Mouse (Mus musculus): ENCODE measurements around the gene Krtdap. TPM values are rescaled to one million over a fixed set of nuclear protein-coding genes. Genes with fewer than 3 reads are reported as not detected.

Krtdap gene
- polyA plus RNA-seq, 1 experiment from 2014 or later = 557 TPM

DNA sequence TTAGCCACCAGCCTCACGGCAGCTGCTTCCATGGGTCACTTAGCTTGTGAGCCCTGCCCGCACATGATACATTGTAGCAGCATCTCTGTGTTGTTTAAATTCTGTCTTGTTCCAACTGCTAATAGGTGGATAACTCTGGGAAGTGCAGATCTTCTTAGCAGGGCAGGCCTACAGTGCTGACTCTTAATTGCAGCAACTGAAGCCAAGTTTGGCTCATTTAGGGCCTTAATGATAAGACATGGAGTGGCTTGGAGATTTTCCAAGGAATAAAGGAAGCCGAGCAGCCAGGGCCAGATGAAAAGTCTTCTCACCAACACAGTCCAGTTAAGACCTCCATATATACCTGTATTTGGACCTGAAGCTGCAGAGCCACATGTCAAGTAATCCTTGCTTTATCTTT is 52.6 kb downstream of the Krtdap start:
- WGBS = 78% methylated on average over 3 of the region's 3 CpGs
- no peak for ATAC-seq (ENCODE audit: low read depth)

More for the DNA sequence above, 52.6 kb downstream of the Krtdap start:
- Histone ChIP-seq H3K9ac (ENCODE audit: low read depth, low read length) (no peak overlapping the region), H3K27me3 (replicated peaks; ENCODE audit: control insufficient read depth, insufficient read depth, low read length) (no peaks in the 10 kb centered on the region), H3K4me2 (ENCODE audit: low read depth, low read length) (no peak overlapping the region), H3K36me3 (ENCODE audit: control insufficient read depth, insufficient read depth, low read length) (no peaks in the 10 kb centered on the region), H3K27ac (replicated peaks; ENCODE audit: low read depth, low read length) (no peak overlapping the region), H3K9me3 (ENCODE audit: control insufficient read depth, low read length) (no peaks in the 10 kb centered on the region), H3K4me1 (ENCODE audit: control insufficient read depth, insufficient read depth, low read length) (no peaks in the 10 kb centered on the region), H3K4me3 (ENCODE audit: low read depth, low read length) (no peak overlapping the region)
- no peak for DNase-seq (ENCODE audit: low spot score)

Other genes with a start within 250 kb of the Krtdap start
- gene Hspb6, start 235.7 kb upstream of the Krtdap start, polyA plus RNA-seq (2014; fragmentation: Nextera tagmentation; extraction: Ambion mirVana) = 16.8 and 20.4 TPM in 2 replicates
- 8.1 and 9.9 TPM in 2 replicates for gene Proser3, start 235.6 kb upstream of the Krtdap start, polyA plus RNA-seq (2014; fragmentation: Nextera tagmentation; extraction: Ambion mirVana)
- gene Lin37, start 228.1 kb upstream of the Krtdap start, polyA plus RNA-seq (2014; fragmentation: Nextera tagmentation; extraction: Ambion mirVana) = 45.7 and 50.5 TPM in 2 replicates
- gene U2af1l4, start 224.6 kb upstream of the Krtdap start, polyA plus RNA-seq (2014; fragmentation: Nextera tagmentation; extraction: Ambion mirVana) = 85.4 and 88.0 TPM in 2 replicates
- 4.7 and 5.1 TPM in 2 replicates for gene Gm49396, start 224.6 kb upstream of the Krtdap start, polyA plus RNA-seq (2014; fragmentation: Nextera tagmentation; extraction: Ambion mirVana)
- gene Psenen, start 224.3 kb upstream of the Krtdap start, polyA plus RNA-seq (2014; fragmentation: Nextera tagmentation; extraction: Ambion mirVana) = 108 and 113 TPM in 2 replicates
- 2.1 and 2.9 TPM in 2 replicates for gene Igflr1, start 222.5 kb upstream of the Krtdap start, polyA plus RNA-seq (2014; fragmentation: Nextera tagmentation; extraction: Ambion mirVana)
- 11.7 and 13.3 TPM in 2 replicates for gene Kmt2b, start 199.2 kb upstream of the Krtdap start, polyA plus RNA-seq (2014; fragmentation: Nextera tagmentation; extraction: Ambion mirVana)
- 0.26 and 0.45 TPM in 2 replicates for gene Zbtb32, start 189.0 kb upstream of the Krtdap start, polyA plus RNA-seq (2014; fragmentation: Nextera tagmentation; extraction: Ambion mirVana)
- gene Upk1a, start 175.0 kb upstream of the Krtdap start, polyA plus RNA-seq (2014; fragmentation: Nextera tagmentation; extraction: Ambion mirVana) = 0.39 and 0.47 TPM in 2 replicates
- gene Cox6b1, start 161.7 kb upstream of the Krtdap start, polyA plus RNA-seq (2014; fragmentation: Nextera tagmentation; extraction: Ambion mirVana) = 860 and 1,015 TPM in 2 replicates
- not detected in 2 replicates for gene Etv2, start 152.0 kb upstream of the Krtdap start, polyA plus RNA-seq (2014; fragmentation: Nextera tagmentation; extraction: Ambion mirVana)
- 93.1 and 106 TPM in 2 replicates for gene Rbm42, start 137.6 kb upstream of the Krtdap start, polyA plus RNA-seq (2014; fragmentation: Nextera tagmentation; extraction: Ambion mirVana)
- 30.7 and 35.0 TPM in 2 replicates for gene Haus5, start 122.9 kb upstream of the Krtdap start, polyA plus RNA-seq (2014; fragmentation: Nextera tagmentation; extraction: Ambion mirVana)
- gene Pmis2, start 116.3 kb upstream of the Krtdap start, polyA plus RNA-seq (2014; fragmentation: Nextera tagmentation; extraction: Ambion mirVana) = not detected in 2 replicates
- gene 2200002J24Rik, start 89.0 kb upstream of the Krtdap start, polyA plus RNA-seq (2014; fragmentation: Nextera tagmentation; extraction: Ambion mirVana) = 0.37 and 0.46 TPM in 2 replicates
- gene Atp4a, start 75.7 kb upstream of the Krtdap start, polyA plus RNA-seq (2014; fragmentation: Nextera tagmentation; extraction: Ambion mirVana) = 0.32 and 0.54 TPM in 2 replicates
- 212 and 214 TPM in 2 replicates for gene Tmem147, start 58.4 kb upstream of the Krtdap start, polyA plus RNA-seq (2014; fragmentation: Nextera tagmentation; extraction: Ambion mirVana)
- gene Gapdhs, start 44.2 kb upstream of the Krtdap start, polyA plus RNA-seq (2014; fragmentation: Nextera tagmentation; extraction: Ambion mirVana) = 0.33 and 0.38 TPM in 2 replicates
- gene Sbsn, start 36.4 kb upstream of the Krtdap start, polyA plus RNA-seq (2014; fragmentation: Nextera tagmentation; extraction: Ambion mirVana) = 12.4 and 33.7 TPM in 2 replicates
- 123 and 159 TPM in 2 replicates for gene Dmkn, start 24.1 kb upstream of the Krtdap start, polyA plus RNA-seq (2014; fragmentation: Nextera tagmentation; extraction: Ambion mirVana)
- gene Ffar2, start 35.9 kb downstream of the Krtdap start, polyA plus RNA-seq (2014; fragmentation: Nextera tagmentation; extraction: Ambion mirVana) = 0.14 and 0.46 TPM in 2 replicates
- not detected in 2 replicates for gene Ffar3, start 68.3 kb downstream of the Krtdap start, polyA plus RNA-seq (2014; fragmentation: Nextera tagmentation; extraction: Ambion mirVana)
- not detected in 2 replicates for gene Ffar1, start 73.7 kb downstream of the Krtdap start, polyA plus RNA-seq (2014; fragmentation: Nextera tagmentation; extraction: Ambion mirVana)
- gene Cd22, start 92.4 kb downstream of the Krtdap start, polyA plus RNA-seq (2014; fragmentation: Nextera tagmentation; extraction: Ambion mirVana) = 0.22 TPM in 1 of 2 replicates, not detected in the other
- gene Mag, start 127.0 kb downstream of the Krtdap start, polyA plus RNA-seq (2014; fragmentation: Nextera tagmentation; extraction: Ambion mirVana) = 1.3 and 1.4 TPM in 2 replicates
- gene Hamp2, start 136.8 kb downstream of the Krtdap start, polyA plus RNA-seq (2014; fragmentation: Nextera tagmentation; extraction: Ambion mirVana) = 0.97 TPM in 1 of 2 replicates, not detected in the other
- not detected in 2 replicates for gene Hamp, start 156.1 kb downstream of the Krtdap start, polyA plus RNA-seq (2014; fragmentation: Nextera tagmentation; extraction: Ambion mirVana)
- 18.3 and 23.8 TPM in 2 replicates for gene Usf2, start 168.9 kb downstream of the Krtdap start, polyA plus RNA-seq (2014; fragmentation: Nextera tagmentation; extraction: Ambion mirVana)
- gene Lsr, start 185.6 kb downstream of the Krtdap start, polyA plus RNA-seq (2014; fragmentation: Nextera tagmentation; extraction: Ambion mirVana) = 22.7 and 26.0 TPM in 2 replicates
- 1.6 and 2.3 TPM in 2 replicates for gene Fam187b, start 185.9 kb downstream of the Krtdap start, polyA plus RNA-seq (2014; fragmentation: Nextera tagmentation; extraction: Ambion mirVana)

All from embryonic facial prominence, embryonic 14.5 days (tissue).